Mouse (Mus musculus) spleen, postnatal 14 days (tissue): ENCODE data around the gene Ntm.

ENCODE experiments used
- DNase-seq, 2 experiments: peaks; one replicate each; pipeline ENCODE4 v3.0.0; 2021 to 2022; ENCODE audit warnings: low spot score in 2 of 2

Gene Ntm

GRCm38 (mm10) chr9:29802071-29802705 is 160.8 kb downstream of the Ntm start:
- DNase-seq = no peak

- no peak for DNase-seq
Observed at GRCm38 (mm10) chr9:29796281-29796680, 166.7 kb downstream of the Ntm start.

GRCm38 (mm10) chr9:29791199-29791915 is 171.6 kb downstream of the Ntm start:
- DNase-seq = no peak

GRCm38 (mm10) chr9:29790017-29790416 is 172.9 kb downstream of the Ntm start:
- DNase-seq = no peak

- no peak for DNase-seq
Observed at GRCm38 (mm10) chr9:29788855-29789254, 174.1 kb downstream of the Ntm start.

GRCm38 (mm10) chr9:29787408-29787807 is 175.5 kb downstream of the Ntm start:
- DNase-seq = no peak

GRCm38 (mm10) chr9:29782697-29783096 is 180.2 kb downstream of the Ntm start:
- no peak for DNase-seq

- no peak for DNase-seq
Observed at GRCm38 (mm10) chr9:29779739-29780138, 183.2 kb downstream of the Ntm start.

- DNase-seq = no peak
Observed at GRCm38 (mm10) chr9:29776951-29777350, 186.0 kb downstream of the Ntm start.

GRCm38 (mm10) chr9:29776542-29776941 is 186.4 kb downstream of the Ntm start:
- DNase-seq = no peak

- no peak for DNase-seq
Observed at GRCm38 (mm10) chr9:29776030-29776429, 186.9 kb downstream of the Ntm start.

- DNase-seq = no peak
Observed at GRCm38 (mm10) chr9:29772625-29773388, 190.1 kb downstream of the Ntm start.

GRCm38 (mm10) chr9:29771870-29772269 is 191.1 kb downstream of the Ntm start:
- DNase-seq = no peak

GRCm38 (mm10) chr9:29771071-29771785 is 191.7 kb downstream of the Ntm start:
- DNase-seq = no peak

GRCm38 (mm10) chr9:29769361-29769760 is 193.6 kb downstream of the Ntm start:
- DNase-seq = no peak

GRCm38 (mm10) chr9:29765990-29766980 is 196.7 kb downstream of the Ntm start:
- DNase-seq = no peak

- no peak for DNase-seq
Observed at GRCm38 (mm10) chr9:29763338-29763737, 199.6 kb downstream of the Ntm start.

GRCm38 (mm10) chr9:29761952-29762586 is 200.9 kb downstream of the Ntm start:
- no peak for DNase-seq

- DNase-seq = no peak
Observed at GRCm38 (mm10) chr9:29761511-29761910, 201.4 kb downstream of the Ntm start.

GRCm38 (mm10) chr9:29759940-29760339 is 203.0 kb downstream of the Ntm start:
- no peak for DNase-seq
